Mouse (Mus musculus): ENCODE measurements around the gene Serinc3. TPM values are rescaled to one million over a fixed set of nuclear protein-coding genes. Genes with fewer than 3 reads are reported as not detected.

Serinc3 gene
- polyA plus RNA-seq, 1 experiment from 2014 or later, result 36.8 TPM

DNA sequence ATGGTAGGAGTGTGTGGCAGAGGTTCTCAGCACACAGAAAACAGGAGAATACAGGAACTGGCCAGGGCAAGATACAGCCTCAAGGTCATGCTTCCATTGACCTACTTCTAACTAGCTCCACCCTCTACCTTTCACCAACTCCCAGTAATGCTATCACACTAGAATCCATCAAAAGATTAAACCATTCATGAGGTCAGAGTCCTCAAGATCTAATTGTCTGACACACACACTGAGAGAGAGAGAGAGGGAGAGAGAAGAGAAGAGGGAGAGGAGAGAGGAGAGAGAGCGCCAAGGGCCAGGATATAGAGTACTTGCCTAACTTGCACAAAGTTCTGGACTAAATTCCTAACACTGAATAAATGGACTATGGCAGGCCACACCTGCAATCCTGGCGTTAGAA is 37.4 kb upstream of the Serinc3 start:
- H3K9me3 ChIP-seq, result no peaks in the 10 kb centered on the region
- no peak overlapping the region for H3K9ac ChIP-seq
- H3K4me2 ChIP-seq, result no peak overlapping the region
- ATAC-seq (ENCODE audit: low read depth), result no peak
- H3K27me3 ChIP-seq, result no peaks in the 10 kb centered on the region
- no peak overlapping the region for H3K27ac ChIP-seq (replicated peaks)
- WGBS, result 95% methylated on average over 2 of the region's 2 CpGs
- H3K4me1 ChIP-seq (replicated peaks), result peaks cover 18% of the 10 kb centered on the region
- no peak overlapping the region for H3K4me3 ChIP-seq
- no peaks in the 10 kb centered on the region for H3K36me3 ChIP-seq

DNA sequence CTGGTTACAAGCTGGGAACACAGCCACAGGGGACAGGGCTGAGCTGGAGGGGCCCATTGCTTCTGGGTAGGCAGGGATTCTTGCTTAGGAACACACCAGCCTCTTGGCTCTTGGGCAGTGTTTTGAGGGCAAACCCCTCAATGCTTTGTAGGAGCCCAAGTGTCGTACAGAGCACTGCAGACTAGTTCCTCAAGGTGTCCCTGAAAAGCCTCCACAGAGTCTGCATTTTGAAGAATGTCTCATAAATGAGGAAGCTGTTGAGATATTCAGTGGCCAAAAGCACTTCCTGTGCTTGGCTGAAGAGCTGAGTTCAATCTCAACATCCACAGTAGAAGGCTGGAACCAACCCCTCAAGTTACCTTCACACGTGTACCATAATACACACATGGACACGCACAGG is 31.8 kb upstream of the Serinc3 start:
- Histone ChIP-seq H3K9me3 (no peaks in the 10 kb centered on the region), H3K4me3 (no peak overlapping the region), H3K27ac (replicated peaks) (no peak overlapping the region), H3K4me1 (replicated peaks) (peaks cover 24% of the 10 kb centered on the region), H3K9ac (no peak overlapping the region), H3K27me3 (no peaks in the 10 kb centered on the region), H3K36me3 (no peaks in the 10 kb centered on the region), H3K4me2 (no peak overlapping the region)
- ATAC-seq (ENCODE audit: low read depth), result no peak
- WGBS, result 96% methylated on average over 3 of the region's 3 CpGs

DNA sequence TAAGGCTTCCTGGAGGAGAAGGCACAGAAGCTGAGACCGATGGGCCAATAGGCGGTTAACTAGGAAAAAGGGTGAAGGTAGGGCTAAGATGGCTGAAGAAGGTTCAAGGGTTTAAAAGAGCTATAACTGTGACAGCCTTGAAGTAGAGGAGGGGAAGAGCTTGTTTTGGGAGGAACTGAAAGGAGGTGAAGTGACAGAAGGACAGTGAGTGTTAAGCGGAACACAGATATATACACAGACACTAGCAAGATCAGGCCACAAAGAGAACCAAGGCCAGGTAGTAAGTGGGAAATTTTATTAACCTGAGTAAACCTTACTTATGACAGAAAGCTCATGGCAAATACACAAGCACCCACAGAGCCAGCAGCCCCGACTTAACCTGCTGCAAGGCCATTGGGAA is 31.4 kb upstream of the Serinc3 start:
- Histone ChIP-seq H3K36me3 (no peaks in the 10 kb centered on the region), H3K9me3 (no peaks in the 10 kb centered on the region), H3K9ac (0 out of 2 replicates have a peak overlapping the region, but pooled peaks have one; percentile 12), H3K27ac (replicated peaks) (0 out of 2 replicates have a peak overlapping the region, but pooled peaks have one; percentile 28), H3K4me2 (no peak overlapping the region), H3K4me1 (replicated peaks) (peaks cover 24% of the 10 kb centered on the region), H3K4me3 (no peak overlapping the region), H3K27me3 (no peaks in the 10 kb centered on the region)
- 96% methylated on average over 4 of the region's 4 CpGs for WGBS
- no peak for ATAC-seq (ENCODE audit: low read depth)

DNA sequence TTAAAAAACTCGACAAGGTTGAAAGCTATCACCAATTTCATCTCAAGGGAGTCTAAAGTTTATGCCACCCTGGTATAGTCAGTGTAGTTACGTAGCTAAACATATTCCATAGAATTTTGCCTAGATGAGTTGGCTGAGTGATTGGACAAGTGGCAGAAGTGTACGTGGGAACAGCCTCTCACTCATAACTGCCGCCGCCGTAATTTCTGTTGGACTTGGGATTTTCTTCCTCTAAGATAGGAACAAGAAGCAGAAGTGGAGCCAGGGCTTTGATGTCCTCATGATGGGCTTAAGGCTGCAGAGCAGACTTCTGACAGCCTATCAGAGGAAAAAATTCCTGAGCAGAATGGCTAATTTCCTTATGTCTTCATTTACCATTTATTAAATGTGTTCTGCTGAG is 30.7 kb upstream of the Serinc3 start:
- H3K9me3 ChIP-seq, result no peaks in the 10 kb centered on the region
- 85% methylated on average over 6 of the region's 6 CpGs for WGBS
- H3K27ac ChIP-seq (replicated peaks), result peak overlapping the region; percentile 28; the same call in 1 of the 2 replicates
- H3K4me2 ChIP-seq, result no peak overlapping the region
- no peak for ATAC-seq (ENCODE audit: low read depth)
- H3K4me3 ChIP-seq, result no peak overlapping the region
- H3K4me1 ChIP-seq (replicated peaks), result peaks cover 24% of the 10 kb centered on the region
- no peaks in the 10 kb centered on the region for H3K27me3 ChIP-seq
- H3K9ac ChIP-seq, result no peak overlapping the region
- no peaks in the 10 kb centered on the region for H3K36me3 ChIP-seq

DNA sequence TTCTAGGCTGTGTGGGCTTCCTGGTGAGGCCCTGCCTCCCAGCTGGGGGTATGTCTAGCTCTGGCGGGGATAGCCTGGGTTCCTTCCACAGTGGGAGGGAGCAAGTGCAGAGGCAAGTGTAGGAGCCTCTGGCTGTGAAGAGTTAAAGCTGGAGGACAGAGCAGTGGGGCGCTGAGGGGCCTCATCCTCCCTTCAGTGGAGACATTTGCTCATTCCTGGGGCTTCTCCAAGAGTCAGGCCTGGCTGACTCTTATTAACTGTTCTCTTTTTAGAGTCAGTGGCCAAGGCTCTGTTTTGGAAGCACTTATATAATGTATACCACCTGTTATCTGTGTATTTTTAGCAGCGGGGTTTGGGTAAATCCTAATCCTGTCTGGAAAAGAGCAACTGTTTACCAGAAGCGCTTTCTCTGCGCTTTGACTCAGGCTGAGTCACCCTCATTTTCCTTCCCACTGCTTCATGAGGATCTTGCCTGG is 30.3 kb upstream of the Serinc3 start:
- no peak overlapping the region for H3K4me3 ChIP-seq
- peaks cover 24% of the 10 kb centered on the region for H3K4me1 ChIP-seq (replicated peaks)
- no peaks in the 10 kb centered on the region for H3K9me3 ChIP-seq
- H3K4me2 ChIP-seq, result no peak overlapping the region
- 0 out of 2 replicates have a peak overlapping the region, but pooled peaks have one; percentile 7 for H3K27ac ChIP-seq (replicated peaks)
- no peaks in the 10 kb centered on the region for H3K27me3 ChIP-seq
- 55% methylated on average over 5 of the region's 5 CpGs for WGBS
- no peak overlapping the region for H3K9ac ChIP-seq
- ATAC-seq (ENCODE audit: low read depth), result no peak
- no peaks in the 10 kb centered on the region for H3K36me3 ChIP-seq

DNA sequence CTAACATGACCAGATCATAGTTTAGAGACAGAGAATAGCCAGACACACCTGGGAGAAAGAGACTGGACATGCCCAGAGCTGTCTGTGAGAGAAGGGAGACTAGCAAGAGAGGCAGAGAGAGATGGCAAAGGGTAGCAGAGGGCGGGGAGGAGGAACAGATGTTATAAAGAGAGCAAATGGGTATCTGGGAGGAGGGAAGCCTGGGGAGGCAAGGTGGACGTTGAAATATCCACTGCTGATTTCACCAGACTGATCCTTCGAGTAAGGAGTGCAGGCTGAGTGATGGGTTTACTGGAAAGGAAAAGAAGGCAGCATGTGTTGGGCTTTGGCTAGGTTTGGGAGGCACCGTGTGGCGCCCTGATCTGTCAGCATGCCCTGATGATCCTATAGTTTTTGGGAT is 29.5 kb upstream of the Serinc3 start:
- Histone ChIP-seq H3K9ac (no peak overlapping the region), H3K4me2 (no peak overlapping the region), H3K4me1 (replicated peaks) (peaks cover 24% of the 10 kb centered on the region), H3K36me3 (no peaks in the 10 kb centered on the region), H3K9me3 (no peaks in the 10 kb centered on the region), H3K27me3 (no peaks in the 10 kb centered on the region), H3K27ac (replicated peaks) (no peak overlapping the region), H3K4me3 (no peak overlapping the region)
- WGBS, result 75% methylated on average over 5 of the region's 5 CpGs
- no peak for ATAC-seq (ENCODE audit: low read depth)

DNA sequence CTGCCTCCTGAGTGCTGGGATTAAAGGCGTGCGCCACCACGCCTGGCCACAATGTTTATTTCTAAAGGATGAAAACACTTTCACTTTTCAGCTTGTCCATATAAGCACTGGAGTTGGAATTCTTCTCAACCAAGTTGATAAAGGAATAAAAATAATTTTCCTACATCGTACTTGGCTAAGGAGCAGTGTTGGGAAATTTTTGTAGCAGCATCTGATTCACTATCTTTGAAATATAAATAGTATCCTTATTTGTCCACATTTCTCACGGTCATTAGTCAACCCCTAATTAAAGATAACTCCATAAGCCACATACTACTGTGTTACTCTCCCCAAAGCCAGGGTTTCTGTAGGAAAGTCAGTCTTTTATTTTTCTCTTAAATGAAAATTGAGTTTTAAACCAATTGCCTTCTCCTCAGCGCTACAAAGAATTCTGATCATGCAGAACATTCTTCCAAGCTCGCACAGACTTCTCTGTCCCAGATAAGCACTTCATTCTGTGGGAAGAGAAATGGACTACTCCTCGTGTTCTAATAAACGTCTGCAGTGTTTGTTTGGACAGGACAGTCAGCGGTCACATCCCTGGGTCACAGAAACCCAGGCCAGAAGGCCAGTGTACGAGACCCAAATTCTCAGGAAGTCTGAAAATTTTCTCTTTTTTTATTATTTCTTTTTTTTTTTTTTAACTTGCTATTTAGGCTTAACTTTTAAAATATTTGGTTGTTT is 26.1 kb upstream of the Serinc3 start:
- Histone ChIP-seq H3K27me3 (no peaks in the 10 kb centered on the region), H3K9me3 (no peaks in the 10 kb centered on the region), H3K4me3 (no peak overlapping the region), H3K36me3 (no peaks in the 10 kb centered on the region), H3K9ac (no peak overlapping the region), H3K4me1 (replicated peaks) (peaks cover 21% of the 10 kb centered on the region), H3K27ac (replicated peaks) (no peak overlapping the region), H3K4me2 (no peak overlapping the region)
- ATAC-seq (ENCODE audit: low read depth), result no peak
- WGBS, result 90% methylated on average over 11 of the region's 11 CpGs

DNA sequence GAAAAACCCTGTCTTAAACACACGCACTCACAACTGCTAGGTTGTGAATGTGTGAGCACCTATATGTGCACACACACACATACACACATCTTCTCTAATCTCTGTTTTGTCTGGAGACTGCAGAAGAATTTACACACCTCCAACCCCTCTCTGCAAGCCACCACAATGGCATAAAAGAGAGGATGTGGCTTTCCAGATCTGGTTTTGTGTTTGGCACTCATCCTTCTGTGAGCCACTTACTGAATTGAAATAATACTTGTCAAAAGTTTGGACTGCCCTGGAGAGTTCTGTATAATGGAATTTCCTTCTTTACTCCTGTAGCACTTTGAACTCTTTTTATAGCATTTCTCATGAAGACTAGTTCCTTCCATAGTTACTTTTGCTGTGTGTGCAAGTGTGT is 22.1 kb upstream of the Serinc3 start:
- H3K4me1 ChIP-seq (replicated peaks), result no peaks in the 10 kb centered on the region
- H3K27me3 ChIP-seq, result no peaks in the 10 kb centered on the region
- no peak overlapping the region for H3K9ac ChIP-seq
- no peak overlapping the region for H3K4me3 ChIP-seq
- no peak overlapping the region for H3K4me2 ChIP-seq
- 84% methylated on average over 1 of the region's 1 CpGs for WGBS
- no peaks in the 10 kb centered on the region for H3K9me3 ChIP-seq
- no peak overlapping the region for H3K27ac ChIP-seq (replicated peaks)
- no peak for ATAC-seq (ENCODE audit: low read depth)
- H3K36me3 ChIP-seq, result no peaks in the 10 kb centered on the region

DNA sequence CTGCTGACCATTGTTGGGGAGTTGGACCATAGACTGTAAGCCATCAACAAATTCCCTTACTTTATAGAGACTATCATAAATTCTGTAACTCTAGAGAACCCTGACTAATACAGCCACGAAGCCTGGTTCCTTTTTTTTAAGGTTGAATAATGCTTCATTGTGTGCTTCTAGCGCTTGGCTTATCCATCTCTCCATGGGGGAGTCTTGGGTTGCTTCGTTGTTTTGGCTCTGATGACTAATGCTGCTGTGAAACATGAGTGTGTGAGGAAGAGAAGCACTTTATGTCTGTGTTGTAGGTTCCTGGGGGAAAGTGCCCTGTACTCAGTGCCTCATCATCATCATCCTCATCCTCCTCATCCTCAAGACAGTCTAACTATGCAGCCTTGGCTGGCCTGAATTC is 19.0 kb upstream of the Serinc3 start:
- Histone ChIP-seq H3K9ac (no peak overlapping the region), H3K27ac (replicated peaks) (no peak overlapping the region), H3K4me2 (no peak overlapping the region), H3K9me3 (no peaks in the 10 kb centered on the region), H3K4me3 (no peak overlapping the region), H3K36me3 (no peaks in the 10 kb centered on the region), H3K4me1 (replicated peaks) (peaks cover 26% of the 10 kb centered on the region), H3K27me3 (no peaks in the 10 kb centered on the region)
- 32% methylated on average over 3 of the region's 3 CpGs for WGBS
- ATAC-seq (ENCODE audit: low read depth), result no peak

DNA sequence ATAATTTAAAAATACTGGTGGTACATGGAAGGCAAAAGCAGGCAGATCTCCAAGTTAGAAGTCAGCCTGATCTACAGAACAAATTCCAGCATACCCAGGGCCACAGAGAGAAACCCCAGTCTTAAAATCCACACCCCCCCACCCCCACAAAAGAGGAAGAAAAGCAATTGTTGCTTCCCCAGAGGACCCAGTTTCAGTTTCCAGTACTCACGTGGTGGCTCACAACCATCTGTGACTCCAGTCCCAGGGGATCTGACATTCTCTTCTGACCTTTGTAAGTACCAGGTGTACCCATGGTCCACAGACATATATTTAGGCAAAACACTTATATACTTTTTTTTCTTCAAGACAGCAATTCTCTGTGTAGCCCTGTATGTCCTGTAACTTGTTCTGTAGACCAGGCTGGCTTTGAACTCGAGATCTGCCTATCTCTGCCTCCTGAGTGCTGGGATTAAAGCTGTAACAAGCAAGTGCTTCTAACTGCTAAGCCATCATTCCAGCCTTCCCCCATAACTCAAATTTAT is 17.8 kb upstream of the Serinc3 start:
- Histone ChIP-seq H3K27ac (replicated peaks) (no peak overlapping the region), H3K36me3 (no peaks in the 10 kb centered on the region), H3K9me3 (no peaks in the 10 kb centered on the region), H3K27me3 (no peaks in the 10 kb centered on the region), H3K9ac (no peak overlapping the region), H3K4me2 (no peak overlapping the region), H3K4me1 (replicated peaks) (peaks cover 30% of the 10 kb centered on the region), H3K4me3 (no peak overlapping the region)
- 75% methylated on average over 2 of the region's 2 CpGs for WGBS
- no peak for ATAC-seq (ENCODE audit: low read depth)

DNA sequence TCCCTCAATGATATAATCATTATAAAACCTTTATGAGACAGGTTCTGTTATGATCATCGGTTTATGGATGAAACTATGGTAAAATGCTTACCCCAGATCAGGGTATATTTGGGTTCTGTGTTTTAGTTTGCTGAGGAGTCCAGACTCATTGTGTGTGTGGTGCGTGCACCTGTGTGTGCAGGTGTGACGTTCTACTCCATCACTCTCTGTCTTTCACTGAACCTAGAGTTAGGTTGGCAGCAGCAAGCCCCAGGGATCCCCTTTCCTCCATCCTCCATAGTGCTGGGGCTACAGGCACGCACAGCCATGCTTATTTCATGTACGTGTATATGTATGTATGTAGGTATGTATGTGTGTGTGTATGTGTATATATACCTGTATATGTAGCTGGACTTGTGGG is 17.1 kb upstream of the Serinc3 start:
- 96% methylated on average over 5 of the region's 5 CpGs for WGBS
- Histone ChIP-seq H3K27me3 (no peaks in the 10 kb centered on the region), H3K27ac (replicated peaks) (no peak overlapping the region), H3K4me3 (no peak overlapping the region), H3K9me3 (no peaks in the 10 kb centered on the region), H3K4me2 (no peak overlapping the region), H3K4me1 (replicated peaks) (peaks cover 32% of the 10 kb centered on the region), H3K36me3 (no peaks in the 10 kb centered on the region), H3K9ac (no peak overlapping the region)
- ATAC-seq (ENCODE audit: low read depth), result no peak

DNA sequence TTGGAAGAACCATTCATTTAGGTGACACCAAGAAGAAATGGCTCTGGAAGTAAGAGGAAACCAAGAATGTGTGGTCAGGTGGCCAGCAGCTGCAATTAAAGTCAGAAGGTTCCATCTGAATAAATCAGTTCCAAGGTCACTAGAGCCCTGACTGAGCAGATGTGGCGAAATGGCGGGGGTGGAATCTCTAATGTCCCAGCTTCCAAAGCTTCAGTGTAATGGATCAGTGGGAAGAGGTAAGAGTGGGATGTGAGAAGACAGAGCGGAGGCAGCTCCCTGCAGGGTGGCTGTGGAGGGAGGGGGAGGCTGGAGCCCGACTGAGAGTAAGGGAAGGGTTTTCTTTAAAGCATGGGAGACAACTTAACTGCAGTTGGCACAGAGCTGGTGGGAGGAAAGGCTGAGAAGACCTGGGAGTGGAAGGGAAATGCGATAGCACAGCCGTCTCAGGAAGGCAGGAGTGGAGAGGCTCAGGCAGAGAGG is 16.5 kb upstream of the Serinc3 start:
- 0 out of 2 replicates have a peak overlapping the region, but pooled peaks have one; percentile 13 for H3K27ac ChIP-seq (replicated peaks)
- H3K4me2 ChIP-seq, result no peak overlapping the region
- no peak for ATAC-seq (ENCODE audit: low read depth)
- 53% methylated on average over 6 of the region's 6 CpGs for WGBS
- no peak overlapping the region for H3K4me3 ChIP-seq
- H3K4me1 ChIP-seq (replicated peaks), result peaks cover 32% of the 10 kb centered on the region
- H3K9ac ChIP-seq, result peak overlapping the region; percentile 31; the same call in 1 of the 2 replicates
- H3K9me3 ChIP-seq, result no peaks in the 10 kb centered on the region
- no peaks in the 10 kb centered on the region for H3K27me3 ChIP-seq
- no peaks in the 10 kb centered on the region for H3K36me3 ChIP-seq

Measured in neural tube, embryonic 13.5 days (tissue).